Mouse (Mus musculus): ENCODE results near the gene Snx29.

Snx29 gene

GRCm38 (mm10) chr16:11646745-11647289 lies 324.1 kb downstream of the Snx29 start:
- DNase-seq: peak; percentile 33

DNA sequence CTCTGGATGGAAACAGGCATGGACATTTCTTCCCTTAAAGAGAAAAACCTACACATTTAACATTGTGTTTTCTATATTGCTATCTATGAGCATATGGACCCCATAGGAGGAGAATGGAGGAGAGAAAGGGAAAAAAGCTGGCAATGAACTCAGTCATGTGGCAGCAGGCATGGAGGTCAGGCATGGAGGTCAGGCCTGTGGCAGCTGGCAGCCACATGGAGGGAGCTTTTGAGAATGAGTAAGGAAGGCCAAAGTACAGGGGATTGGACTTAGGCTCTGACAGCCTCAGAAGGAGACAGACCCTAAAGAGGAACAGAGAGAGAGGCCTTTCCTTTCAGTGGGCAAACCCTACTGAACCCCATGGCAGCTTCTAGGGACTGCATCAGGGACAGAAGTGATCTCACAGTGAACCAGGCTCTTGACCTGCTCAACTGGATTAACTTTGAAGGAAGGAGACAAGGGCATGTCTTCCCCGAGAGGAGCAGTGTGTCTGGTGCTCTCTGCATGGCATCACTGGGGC lies 325.5 kb downstream of the Snx29 start:
- DNase-seq: no peak

GRCm38 (mm10) chr16:11652686-11653366 lies 330.1 kb downstream of the Snx29 start:
- no peak for DNase-seq

DNA sequence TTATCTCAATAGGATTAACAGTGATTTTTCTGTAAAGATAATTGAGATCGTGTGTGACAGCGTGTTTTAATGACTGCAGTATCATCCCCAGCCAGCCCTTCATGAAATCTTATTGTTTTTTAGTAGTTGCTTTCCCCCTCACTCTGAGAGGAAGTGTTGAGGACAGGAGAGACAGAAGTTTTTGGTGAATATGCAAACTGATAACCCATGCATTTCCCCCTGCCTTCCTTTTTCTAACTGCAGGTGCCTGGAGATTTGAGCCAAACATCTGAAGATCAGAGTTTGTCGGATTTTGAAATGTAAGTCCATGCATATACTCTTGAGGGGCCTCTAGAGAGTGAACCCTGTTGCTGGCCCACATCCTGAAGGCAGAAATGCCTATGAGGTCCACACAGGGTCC lies 333.2 kb downstream of the Snx29 start:
- DNase-seq: no peak

- no peak for DNase-seq
Observed at GRCm38 (mm10) chr16:11657111-11657510, 334.4 kb downstream of the Snx29 start.

GRCm38 (mm10) chr16:11659111-11659720 lies 336.5 kb downstream of the Snx29 start:
- DNase-seq: no peak

DNA sequence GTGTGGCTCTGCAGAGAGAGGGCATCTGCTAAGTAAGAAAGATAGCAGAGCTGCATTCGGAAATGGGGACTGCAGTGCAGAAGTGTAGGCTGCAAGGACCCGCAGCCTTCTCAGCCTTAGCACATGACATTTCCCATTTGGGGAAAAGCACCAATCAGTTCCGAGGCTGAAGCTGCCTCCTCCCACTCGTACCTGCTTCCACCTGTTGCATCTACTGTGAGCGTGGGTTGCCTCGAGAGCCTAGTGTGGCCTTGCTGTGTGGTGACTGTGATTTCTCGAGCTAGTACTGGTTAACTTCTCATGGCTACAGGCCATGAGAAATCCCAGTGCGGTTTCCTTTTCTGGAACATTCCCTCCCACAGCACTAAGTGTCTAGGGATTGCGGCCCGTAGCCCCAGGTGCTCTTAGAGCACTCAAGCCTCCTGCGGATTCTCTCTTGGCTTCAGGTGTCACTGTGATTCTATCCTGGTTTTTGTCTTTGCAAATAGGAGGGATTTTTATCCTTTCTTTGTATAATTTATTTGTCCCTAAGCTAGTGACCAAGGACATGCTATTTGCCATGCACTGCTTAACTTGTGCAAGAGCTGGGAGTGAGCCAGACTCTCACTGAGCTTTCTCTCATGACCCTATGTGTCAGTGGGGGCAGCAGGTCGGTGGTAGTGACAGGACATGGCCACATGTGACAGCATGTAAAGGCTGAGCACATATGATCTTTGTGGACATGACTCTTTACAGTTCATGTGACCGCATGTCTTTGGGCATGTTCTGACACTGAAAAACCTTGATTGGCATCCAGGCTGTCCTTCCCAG lies 342.4 kb downstream of the Snx29 start:
- no peak for DNase-seq

GRCm38 (mm10) chr16:11665869-11666268 lies 343.2 kb downstream of the Snx29 start:
- no peak for DNase-seq

- DNase-seq: no peak
Observed at GRCm38 (mm10) chr16:11668375-11668774, 345.7 kb downstream of the Snx29 start.

- no peak for DNase-seq
Observed at GRCm38 (mm10) chr16:11668878-11669277, 346.2 kb downstream of the Snx29 start.

DNA sequence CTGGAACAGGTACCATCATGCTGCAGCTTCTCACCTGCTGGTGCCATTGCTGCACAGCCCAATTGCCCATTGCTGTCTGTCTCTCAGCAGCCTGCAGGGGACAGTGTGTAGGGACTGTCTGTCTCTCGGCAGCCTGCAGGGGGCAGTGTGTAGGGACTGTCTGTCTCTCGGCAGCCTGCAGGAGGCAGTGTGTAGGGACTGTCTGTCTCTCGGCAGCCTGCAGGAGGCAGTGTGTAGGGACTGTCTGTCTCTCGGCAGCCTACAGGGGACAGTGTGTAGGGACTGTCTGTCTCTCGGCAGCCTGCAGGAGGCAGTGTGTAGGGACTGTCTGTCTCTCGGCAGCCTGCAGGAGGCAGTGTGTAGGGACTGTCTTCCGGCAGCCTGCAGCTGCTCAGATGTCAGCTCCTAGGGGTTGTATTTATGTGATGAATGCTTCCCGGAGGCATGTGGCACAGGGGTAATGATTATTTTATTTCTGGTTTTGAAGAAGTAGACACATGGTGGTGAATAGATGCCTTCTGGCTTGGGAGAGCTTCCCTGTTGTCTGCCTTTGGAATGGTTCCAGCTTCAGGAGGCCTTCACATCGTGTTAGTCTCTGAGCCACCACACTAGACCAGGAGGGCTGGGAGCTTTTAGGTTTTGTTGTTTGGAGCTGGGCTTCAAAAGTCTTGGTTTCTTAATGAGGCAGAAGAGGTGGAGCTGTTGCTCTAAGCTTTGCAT lies 347.7 kb downstream of the Snx29 start:
- DNase-seq: peak; percentile 15

GRCm38 (mm10) chr16:11670971-11671310 lies 348.2 kb downstream of the Snx29 start:
- DNase-seq: no peak

GRCm38 (mm10) chr16:11676006-11676405 lies 353.3 kb downstream of the Snx29 start:
- no peak for DNase-seq

- no peak for DNase-seq
Observed at GRCm38 (mm10) chr16:11685264-11685663, 362.6 kb downstream of the Snx29 start.

GRCm38 (mm10) chr16:11685735-11686340 lies 363.1 kb downstream of the Snx29 start:
- DNase-seq: no peak

DNA sequence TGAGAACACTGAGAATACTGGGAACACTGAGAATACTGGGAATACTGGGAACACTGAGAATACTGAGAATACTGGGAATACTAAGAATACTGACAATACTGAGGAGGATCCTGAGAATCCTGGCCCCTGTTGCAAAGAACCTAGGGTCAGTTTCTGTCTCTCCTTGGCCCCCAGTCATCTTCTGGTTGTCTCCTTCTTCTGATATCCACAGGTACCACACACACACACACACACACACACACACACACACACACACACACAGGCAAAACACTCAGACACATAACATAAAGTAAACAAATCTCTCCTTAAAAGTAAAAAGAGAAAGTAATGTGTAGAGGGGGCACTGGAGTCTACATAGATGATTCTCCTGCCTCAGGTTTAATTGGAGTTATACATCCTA lies 365.1 kb downstream of the Snx29 start:
- no peak for DNase-seq

DNA sequence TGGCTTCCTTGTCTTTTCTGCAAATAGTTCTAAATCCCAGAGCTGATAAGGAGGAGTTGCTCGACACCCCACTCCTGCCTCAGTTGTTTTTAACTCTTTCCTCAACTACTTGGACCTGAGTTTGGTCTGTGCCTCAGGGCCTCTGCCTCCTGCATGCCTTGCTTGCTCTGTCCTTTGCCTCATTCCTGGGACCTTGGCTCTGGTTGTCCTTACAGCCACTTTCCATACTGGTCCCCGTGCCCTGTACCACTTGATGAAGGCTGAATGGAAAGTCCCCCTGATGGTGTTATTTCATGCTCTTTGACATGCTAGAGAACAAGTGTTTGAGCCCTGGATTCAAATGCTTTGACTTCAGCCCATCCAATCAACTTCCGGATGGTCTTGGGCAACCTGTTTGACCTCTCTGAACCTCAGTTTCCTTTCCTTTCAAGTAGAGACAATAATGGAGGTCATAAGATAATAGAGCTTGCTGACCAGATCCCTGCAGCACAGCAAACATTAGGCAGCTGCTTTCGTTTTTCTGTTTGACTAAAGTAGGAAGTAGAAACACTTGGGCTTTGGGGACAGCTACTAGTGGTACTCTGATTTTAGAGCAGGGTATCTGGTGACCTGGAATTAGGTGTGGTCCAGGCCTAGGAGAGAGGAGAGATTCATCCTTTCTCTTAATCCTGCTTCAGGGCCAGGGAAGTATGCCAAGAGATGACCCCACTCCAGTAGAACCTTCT lies 365.7 kb downstream of the Snx29 start:
- DNase-seq: no peak

- no peak for DNase-seq
Observed at GRCm38 (mm10) chr16:11690097-11690496, 367.4 kb downstream of the Snx29 start.

GRCm38 (mm10) chr16:11690756-11691155 lies 368.0 kb downstream of the Snx29 start:
- no peak for DNase-seq

GRCm38 (mm10) chr16:11691487-11692200 lies 368.9 kb downstream of the Snx29 start:
- DNase-seq: no peak

- no peak for DNase-seq
Observed at GRCm38 (mm10) chr16:11692744-11693143, 370.0 kb downstream of the Snx29 start.

Measured in thymus, postnatal 4 days (tissue).